Mouse (Mus musculus) liver, embryonic 11.5 days (tissue): ENCODE measurements at regions not wholly inside any gene's neighbourhood (a gene's known extent, or its start where the extent isn't known, plus 50 kb on each side); places are given as distances from the start of the nearest gene placed in this dataset.

Source experiments
- ATAC-seq: fragments of 200-750 bp; cut with Nextera tagmentation; replicated peaks from 2 replicates; pipeline ENCODE4 v1.8.0; 2017; ENCODE audit warnings: moderate number of reproducible peaks, mild to moderate bottlenecking, moderate TSS enrichment, moderate library complexity; ENCODE audit not compliant: low FRiP score
- DNase-seq: peaks from one replicate; pipeline ENCODE4 v3.0.0-alpha.2; 2017; ENCODE audit warnings: low spot score
- H3K27ac ChIP-seq: fragments of 300-500 bp; sonication (generic); 2 replicates; pipeline ENCODE4 v1.5.1; 2014; ENCODE audit warnings: mild to moderate bottlenecking, low read depth, low read length, control low read depth
- H3K27me3 ChIP-seq: fragments of 300-500 bp; sonication (generic); replicated peaks from 2 replicates; pipeline ENCODE4 v1.6.1; 2014; ENCODE audit warnings: low read length, mixed read lengths; ENCODE audit not compliant: control insufficient read depth, insufficient read depth
- H3K36me3 ChIP-seq: fragments of 300-500 bp; sonication (generic); 2 replicates; pipeline ENCODE4 v1.6.1; 2014; ENCODE audit warnings: mild to moderate bottlenecking, low read length, moderate library complexity, mixed read lengths; ENCODE audit not compliant: control insufficient read depth, insufficient read depth
- H3K4me1 ChIP-seq: fragments of 300-500 bp; sonication (generic); replicated peaks from 2 replicates; pipeline ENCODE4 v1.6.1; 2014; ENCODE audit warnings: low read length, mixed read lengths; ENCODE audit not compliant: control insufficient read depth, insufficient read depth
- H3K4me2 ChIP-seq: fragments of 300-500 bp; sonication (generic); 2 replicates; pipeline ENCODE4 v1.6.1; 2014; ENCODE audit warnings: mild to moderate bottlenecking, control low read depth, moderate library complexity
- H3K4me3 ChIP-seq: fragments of 300-500 bp; sonication (generic); 2 replicates; pipeline ENCODE4 v1.5.1; 2014; ENCODE audit warnings: low read depth, low read length, control low read depth
- H3K9ac ChIP-seq: fragments of 300-500 bp; sonication (generic); 2 replicates; pipeline ENCODE4 v1.6.1; 2014; ENCODE audit warnings: low read depth, low read length, control low read depth
- H3K9me3 ChIP-seq: fragments of 300-500 bp; sonication (generic); 2 replicates; pipeline ENCODE4 v1.6.1; 2016; ENCODE audit warnings: low read length, inconsistent platforms, mixed read lengths; ENCODE audit not compliant: control insufficient read depth
- WGBS: fragments of 180-500 bp; shearing (Covaris S2); extraction: QIAGEN DNeasy Blood & Tissue Kit; methylation state at CpG from one replicate; pipeline ENCODE4 v1.1.7; 2014; 5-methylcytosine and 5-hydroxymethylcytosine counted together

- Histone ChIP-seq H3K27ac (no peak overlapping the region), H3K9me3 (no peaks in the 10 kb centered on the region), H3K4me3 (no peak overlapping the region), H3K36me3 (no peaks in the 10 kb centered on the region), H3K9ac (no peak overlapping the region), H3K27me3 (no peaks in the 10 kb centered on the region), H3K4me2 (no peak overlapping the region), H3K4me1 (no peaks in the 10 kb centered on the region)
- WGBS: 65% methylated on average over 4 of the region's 4 CpGs
- ATAC-seq (no peak), DNase-seq (no peak)
Observed at GRCm38 (mm10) chr11:39972585-39972984, 722.4 kb downstream of the Mat2b start.

- no peaks in the 10 kb centered on the region for H3K9me3 ChIP-seq
- no peak overlapping the region for H3K4me2 ChIP-seq
- DNase-seq: no peak
- no peaks in the 10 kb centered on the region for H3K27me3 ChIP-seq
- no peak overlapping the region for H3K27ac ChIP-seq
- no peak for ATAC-seq
- H3K9ac ChIP-seq: no peak overlapping the region
- H3K4me1 ChIP-seq: no peaks in the 10 kb centered on the region
- no peak overlapping the region for H3K4me3 ChIP-seq
- no peaks in the 10 kb centered on the region for H3K36me3 ChIP-seq
Observed at GRCm38 (mm10) chr11:39963705-39964104, 731.3 kb downstream of the Mat2b start.

GRCm38 (mm10) chr11:39954426-39954825, 740.6 kb downstream of the Mat2b start:
- H3K4me3 ChIP-seq: no peak overlapping the region
- no peak overlapping the region for H3K9ac ChIP-seq
- no peak for ATAC-seq

GRCm38 (mm10) chr11:39944196-39944595, 750.8 kb downstream of the Mat2b start:
- H3K4me1 ChIP-seq: no peaks in the 10 kb centered on the region
- H3K4me2 ChIP-seq: no peak overlapping the region
- DNase-seq (no peak), ATAC-seq (no peak)
- H3K36me3 ChIP-seq: no peaks in the 10 kb centered on the region
- no peak overlapping the region for H3K9ac ChIP-seq
- H3K27ac ChIP-seq: no peak overlapping the region
- no peaks in the 10 kb centered on the region for H3K9me3 ChIP-seq
- H3K4me3 ChIP-seq: no peak overlapping the region
- H3K27me3 ChIP-seq: no peaks in the 10 kb centered on the region
- 65% methylated on average over 2 of the region's 2 CpGs for WGBS

More at GRCm38 (mm10) chr11:39954426-39954825, 740.6 kb downstream of the Mat2b start:
- H3K27me3 ChIP-seq: no peaks in the 10 kb centered on the region
- H3K9me3 ChIP-seq: no peaks in the 10 kb centered on the region
- H3K36me3 ChIP-seq: no peaks in the 10 kb centered on the region
- no peak for DNase-seq
- H3K27ac ChIP-seq: no peak overlapping the region
- no peak overlapping the region for H3K4me2 ChIP-seq
- H3K4me1 ChIP-seq: no peaks in the 10 kb centered on the region

- WGBS: 63% methylated on average over 2 of the region's 2 CpGs
- Histone ChIP-seq H3K4me1 (no peaks in the 10 kb centered on the region), H3K27ac (no peak overlapping the region), H3K4me3 (no peak overlapping the region), H3K27me3 (no peaks in the 10 kb centered on the region), H3K4me2 (no peak overlapping the region), H3K36me3 (no peaks in the 10 kb centered on the region), H3K9me3 (no peaks in the 10 kb centered on the region), H3K9ac (no peak overlapping the region)
- no peak for DNase-seq
- ATAC-seq: no peak
Observed at GRCm38 (mm10) chr11:39934216-39934615, 760.8 kb downstream of the Mat2b start.

GRCm38 (mm10) chr11:39923977-39924527, 771.0 kb downstream of the Mat2b start:
- H3K27me3 ChIP-seq: no peaks in the 10 kb centered on the region
- no peak overlapping the region for H3K27ac ChIP-seq
- ATAC-seq: no peak
- H3K4me3 ChIP-seq: no peak overlapping the region
- no peak overlapping the region for H3K9ac ChIP-seq
- no peaks in the 10 kb centered on the region for H3K36me3 ChIP-seq
- DNase-seq: no peak
- no peak overlapping the region for H3K4me2 ChIP-seq
- no peaks in the 10 kb centered on the region for H3K4me1 ChIP-seq
- 39% methylated on average over 6 of the region's 6 CpGs for WGBS
- H3K9me3 ChIP-seq: no peaks in the 10 kb centered on the region

GRCm38 (mm10) chr11:39917716-39918347, 777.2 kb downstream of the Mat2b start:
- H3K9me3 ChIP-seq: no peaks in the 10 kb centered on the region
- no peak for ATAC-seq
- no peaks in the 10 kb centered on the region for H3K4me1 ChIP-seq
- no peak overlapping the region for H3K4me3 ChIP-seq
- no peak overlapping the region for H3K27ac ChIP-seq
- no peak for DNase-seq
- H3K4me2 ChIP-seq: no peak overlapping the region
- H3K27me3 ChIP-seq: no peaks in the 10 kb centered on the region
- no peak overlapping the region for H3K9ac ChIP-seq
- no peaks in the 10 kb centered on the region for H3K36me3 ChIP-seq
- 73% methylated on average over 3 of the region's 3 CpGs for WGBS

GRCm38 (mm10) chr11:39899644-39900225, 795.3 kb downstream of the Mat2b start:
- Histone ChIP-seq H3K27me3 (no peaks in the 10 kb centered on the region), H3K36me3 (no peaks in the 10 kb centered on the region), H3K4me3 (no peak overlapping the region), H3K4me2 (no peak overlapping the region), H3K9me3 (no peaks in the 10 kb centered on the region), H3K9ac (no peak overlapping the region), H3K4me1 (no peaks in the 10 kb centered on the region), H3K27ac (no peak overlapping the region)
- 76% methylated on average over 6 of the region's 6 CpGs for WGBS
- ATAC-seq (no peak), DNase-seq (no peak)

GRCm38 (mm10) chr11:39883305-39883704, 811.7 kb downstream of the Mat2b start:
- WGBS: 80% methylated on average over 1 of the region's 1 CpGs
- no peak overlapping the region for H3K9ac ChIP-seq
- no peaks in the 10 kb centered on the region for H3K9me3 ChIP-seq
- ATAC-seq (no peak), DNase-seq (no peak)
- no peak overlapping the region for H3K27ac ChIP-seq
- no peak overlapping the region for H3K4me3 ChIP-seq
- no peaks in the 10 kb centered on the region for H3K36me3 ChIP-seq
- H3K4me1 ChIP-seq: no peaks in the 10 kb centered on the region
- H3K27me3 ChIP-seq: no peaks in the 10 kb centered on the region
- no peak overlapping the region for H3K4me2 ChIP-seq
